Mouse (Mus musculus) forebrain, embryonic 12.5 days (tissue): ENCODE data around the gene Dut. TPM values are rescaled to one million over a fixed set of nuclear protein-coding genes. Genes with fewer than 3 reads are reported as not detected.
"Not testable (repeated sequence)": the region's sequence is repeated elsewhere in the genome, so short reads cannot be mapped to it uniquely, and the experiment has no call there.

Experiments
- ATAC-seq: fragments of 200-750 bp; cut with Nextera tagmentation; 2 replicates; pipeline ENCODE4 v1.8.0; 2017; ENCODE audit warnings: moderate TSS enrichment; ENCODE audit not compliant: low FRiP score
- H3K27ac ChIP-seq: fragments of 300-500 bp; sonication (generic); 2 replicates; pipeline ENCODE4 v1.5.1; 2016; ENCODE audit warnings: mild to moderate bottlenecking
- H3K27me3 ChIP-seq: fragments of 300-500 bp; sonication (generic); 2 replicates; pipeline ENCODE4 v1.6.1; 2016; ENCODE audit warnings: mild to moderate bottlenecking
- H3K36me3 ChIP-seq: fragments of 300-500 bp; sonication (generic); replicated peaks from 2 replicates; pipeline ENCODE4 v1.6.1; 2016; ENCODE audit warnings: mild to moderate bottlenecking
- H3K4me1 ChIP-seq: fragments of 300-500 bp; sonication (generic); 2 replicates; pipeline ENCODE4 v1.6.1; 2016
- H3K4me2 ChIP-seq: fragments of 300-500 bp; sonication (generic); 2 replicates; pipeline ENCODE4 v1.6.1; 2016; ENCODE audit warnings: mild to moderate bottlenecking, moderate library complexity
- H3K4me3 ChIP-seq: fragments of 300-500 bp; sonication (generic); replicated peaks from 2 replicates; pipeline ENCODE4 v1.5.1; 2016; ENCODE audit warnings: mild to moderate bottlenecking
- H3K9ac ChIP-seq: fragments of 300-500 bp; sonication (generic); 2 replicates; pipeline ENCODE4 v1.6.1; 2016; ENCODE audit warnings: mild to moderate bottlenecking
- H3K9me3 ChIP-seq: fragments of 300-500 bp; sonication (generic); 2 replicates; pipeline ENCODE4 v1.6.1; 2016
- WGBS: fragments of 180-500 bp; shearing (Covaris S2); methylation state at CpG from one replicate; pipeline ENCODE4 v1.1.7; 2016; 5-methylcytosine and 5-hydroxymethylcytosine counted together
- polyA plus RNA-seq: library from polyadenylated mRNA; unstranded; fragments of >200 nt; fragmentation: Nextera tagmentation; extraction: Ambion mirVana; gene quantifications from 2 replicates; pipeline ENCODE4 v1.2.1, GENCODE M21; 2016

The Dut gene
- polyA plus RNA-seq, 1 experiment from 2014 or later, result 224 TPM

GRCm38 (mm10) chr2:125259230-125260120, 12.5 kb downstream of the Dut start:
- Histone ChIP-seq H3K4me1 (0 out of 2 replicates have a peak, but pooled peaks cover 3% of the 10 kb centered on the region), H3K36me3 (peaks cover 44% of the 10 kb centered on the region), H3K9ac (no peak overlapping the region), H3K27ac (no peak overlapping the region), H3K4me3 (no peak overlapping the region), H3K27me3 (no peaks in the 10 kb centered on the region), H3K4me2 (no peak overlapping the region), H3K9me3 (0 out of 2 replicates have a peak, but pooled peaks cover 2% of the 10 kb centered on the region)
- ATAC-seq, result peak; percentile 54; the same call in 1 of the 2 replicates
- 86% methylated on average over 14 of the region's 14 CpGs for WGBS

- ATAC-seq, result no peak
- no peak overlapping the region for H3K4me3 ChIP-seq
- H3K27me3 ChIP-seq, result no peaks in the 10 kb centered on the region
- 0 out of 2 replicates have a peak, but pooled peaks cover 3% of the 10 kb centered on the region for H3K4me1 ChIP-seq
- peaks cover 37% of the 10 kb centered on the region for H3K36me3 ChIP-seq
- H3K9me3 ChIP-seq, result no peaks in the 10 kb centered on the region
- WGBS, result 83% methylated on average over 2 of the region's 2 CpGs
- H3K4me2 ChIP-seq, result no peak overlapping the region
- H3K27ac ChIP-seq, result no peak overlapping the region
- no peak overlapping the region for H3K9ac ChIP-seq
Measured at GRCm38 (mm10) chr2:125260326-125260725, 13.3 kb downstream of the Dut start.

DNA sequence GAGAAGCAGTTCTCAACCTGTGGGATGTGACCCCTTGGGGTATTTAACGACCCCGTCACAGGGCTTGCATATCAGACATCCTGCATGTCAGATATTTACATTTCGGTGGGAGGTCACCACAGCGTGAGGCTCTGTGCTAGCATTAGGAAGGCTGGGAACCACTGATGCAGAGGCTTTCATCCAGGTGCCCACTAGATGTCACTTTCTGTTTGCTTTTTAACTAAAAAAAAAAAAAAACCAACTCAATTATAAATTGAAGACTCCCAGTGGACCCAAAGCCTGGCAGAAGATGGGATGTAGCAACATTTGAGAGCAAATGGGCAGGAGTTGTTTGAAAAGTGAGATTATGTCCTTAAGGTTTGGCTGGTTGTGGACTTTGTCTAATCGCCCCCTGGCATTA, 16.1 kb downstream of the Dut start:
- H3K9me3 ChIP-seq, result no peaks in the 10 kb centered on the region
- H3K9ac ChIP-seq, result no peak overlapping the region
- H3K27me3 ChIP-seq, result no peaks in the 10 kb centered on the region
- H3K36me3 ChIP-seq, result peaks cover 11% of the 10 kb centered on the region
- 26% methylated on average over 5 of the region's 5 CpGs for WGBS
- 0 out of 2 replicates have a peak, but pooled peaks cover 3% of the 10 kb centered on the region for H3K4me1 ChIP-seq
- H3K4me3 ChIP-seq, result no peak overlapping the region
- no peak for ATAC-seq
- H3K27ac ChIP-seq, result no peak overlapping the region
- H3K4me2 ChIP-seq, result no peak overlapping the region

DNA sequence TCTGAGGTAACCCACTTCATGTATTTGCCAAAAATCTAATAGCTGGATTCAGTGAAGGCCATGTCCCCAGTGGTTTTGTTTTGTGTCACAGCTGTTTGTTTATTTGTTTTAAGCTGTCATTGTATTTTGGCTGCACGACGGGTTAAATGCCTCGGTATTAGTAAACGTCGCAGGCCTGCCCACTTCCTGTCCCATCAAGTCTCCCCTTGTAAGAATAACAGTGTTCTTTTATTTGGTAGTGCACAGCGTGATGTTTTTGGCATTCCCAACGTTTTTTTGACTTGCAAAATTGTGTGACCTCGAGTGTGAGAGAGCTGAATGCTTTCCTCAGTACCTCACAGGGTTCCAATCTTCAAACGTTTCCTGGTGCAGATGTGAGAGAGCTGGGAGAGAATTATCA, 16.8 kb downstream of the Dut start:
- ATAC-seq, result no peak
- no peak overlapping the region for H3K27ac ChIP-seq
- 36% methylated on average over 9 of the region's 9 CpGs for WGBS
- H3K27me3 ChIP-seq, result no peaks in the 10 kb centered on the region
- H3K4me1 ChIP-seq, result 0 out of 2 replicates have a peak, but pooled peaks cover 3% of the 10 kb centered on the region
- H3K9ac ChIP-seq, result no peak overlapping the region
- H3K9me3 ChIP-seq, result no peaks in the 10 kb centered on the region
- no peak overlapping the region for H3K4me3 ChIP-seq
- no peak overlapping the region for H3K4me2 ChIP-seq
- peaks cover 7% of the 10 kb centered on the region; the same call in 1 of the 2 replicates for H3K36me3 ChIP-seq

GRCm38 (mm10) chr2:125268876-125269275, 21.9 kb downstream of the Dut start:
- H3K4me3 ChIP-seq, result no peak overlapping the region
- no peak overlapping the region for H3K4me2 ChIP-seq
- H3K27ac ChIP-seq, result no peak overlapping the region
- ATAC-seq, result no peak
- 0 out of 2 replicates have a peak, but pooled peaks cover 3% of the 10 kb centered on the region for H3K4me1 ChIP-seq
- H3K9ac ChIP-seq, result no peak overlapping the region
- H3K36me3 ChIP-seq, result no peaks in the 10 kb centered on the region
- H3K27me3 ChIP-seq, result no peaks in the 10 kb centered on the region
- no peaks in the 10 kb centered on the region for H3K9me3 ChIP-seq
- 82% methylated on average over 1 of the region's 1 CpGs for WGBS

DNA sequence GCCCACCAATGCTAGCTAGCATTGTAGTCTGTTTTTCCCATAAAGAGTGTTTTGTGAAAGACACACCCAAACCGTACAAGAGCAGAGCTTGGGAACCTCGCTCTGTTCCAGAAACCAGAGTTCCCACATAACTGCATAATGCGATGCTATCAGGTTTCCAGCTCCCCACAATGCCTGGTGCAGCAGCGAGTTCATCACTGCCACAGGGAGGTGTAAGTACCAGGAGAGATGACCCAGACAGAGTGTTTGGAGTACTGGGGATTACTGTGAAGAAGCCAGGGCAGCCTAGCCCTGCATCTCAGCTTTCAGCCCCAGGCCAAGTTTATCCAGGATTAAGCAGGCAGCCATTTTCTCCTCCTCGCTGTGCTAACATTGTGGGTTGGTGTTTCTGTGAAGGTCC, 28.6 kb downstream of the Dut start:
- Histone ChIP-seq H3K27me3 (no peaks in the 10 kb centered on the region), H3K9ac (no peak overlapping the region), H3K27ac (no peak overlapping the region), H3K4me1 (no peaks in the 10 kb centered on the region), H3K9me3 (no peaks in the 10 kb centered on the region), H3K4me2 (no peak overlapping the region), H3K4me3 (no peak overlapping the region), H3K36me3 (no peaks in the 10 kb centered on the region)
- 65% methylated on average over 5 of the region's 5 CpGs for WGBS
- no peak for ATAC-seq

DNA sequence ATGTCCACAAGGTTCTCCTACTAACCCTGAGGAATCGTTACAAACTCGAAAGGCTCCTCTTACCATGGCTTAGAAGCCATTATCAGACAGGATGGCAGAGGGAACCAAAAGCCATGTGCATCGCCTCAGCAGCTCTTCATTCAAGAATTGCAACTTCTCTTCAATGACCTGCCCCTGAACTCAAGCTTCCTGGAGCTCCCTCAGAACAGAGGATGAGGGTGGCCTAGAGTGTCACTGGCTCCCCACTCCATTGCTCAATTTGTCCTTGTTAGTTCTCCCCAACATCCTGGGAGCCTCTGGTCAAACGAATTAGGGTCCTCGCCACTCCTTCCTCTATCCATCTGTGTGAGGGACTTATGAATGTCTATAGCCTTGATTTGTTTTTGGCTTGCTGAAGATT, 29.7 kb downstream of the Dut start:
- H3K4me2 ChIP-seq, result no peak overlapping the region
- no peak for ATAC-seq
- no peak overlapping the region for H3K9ac ChIP-seq
- no peaks in the 10 kb centered on the region for H3K9me3 ChIP-seq
- H3K4me3 ChIP-seq, result no peak overlapping the region
- no peak overlapping the region for H3K27ac ChIP-seq
- no peaks in the 10 kb centered on the region for H3K36me3 ChIP-seq
- H3K4me1 ChIP-seq, result no peaks in the 10 kb centered on the region
- 84% methylated on average over 5 of the region's 5 CpGs for WGBS
- no peaks in the 10 kb centered on the region for H3K27me3 ChIP-seq

GRCm38 (mm10) chr2:125278474-125278873, 31.5 kb downstream of the Dut start:
- H3K36me3 ChIP-seq, result no peaks in the 10 kb centered on the region
- no peak overlapping the region for H3K4me2 ChIP-seq
- 85% methylated on average over 7 of the region's 7 CpGs for WGBS
- no peaks in the 10 kb centered on the region for H3K9me3 ChIP-seq
- ATAC-seq, result no peak
- no peak overlapping the region for H3K9ac ChIP-seq
- H3K27me3 ChIP-seq, result no peaks in the 10 kb centered on the region
- no peak overlapping the region for H3K27ac ChIP-seq
- no peaks in the 10 kb centered on the region for H3K4me1 ChIP-seq
- no peak overlapping the region for H3K4me3 ChIP-seq

- H3K36me3 ChIP-seq, H3K9ac ChIP-seq, ATAC-seq, H3K4me3 ChIP-seq, H3K27me3 ChIP-seq, H3K4me1 ChIP-seq, H3K27ac ChIP-seq, H3K9me3 ChIP-seq, H3K4me2 ChIP-seq: not testable (repeated sequence)
- WGBS, result 83% methylated on average over 9 of the region's 9 CpGs
Measured at GRCm38 (mm10) chr2:125279995-125280394, 33.0 kb downstream of the Dut start.

DNA sequence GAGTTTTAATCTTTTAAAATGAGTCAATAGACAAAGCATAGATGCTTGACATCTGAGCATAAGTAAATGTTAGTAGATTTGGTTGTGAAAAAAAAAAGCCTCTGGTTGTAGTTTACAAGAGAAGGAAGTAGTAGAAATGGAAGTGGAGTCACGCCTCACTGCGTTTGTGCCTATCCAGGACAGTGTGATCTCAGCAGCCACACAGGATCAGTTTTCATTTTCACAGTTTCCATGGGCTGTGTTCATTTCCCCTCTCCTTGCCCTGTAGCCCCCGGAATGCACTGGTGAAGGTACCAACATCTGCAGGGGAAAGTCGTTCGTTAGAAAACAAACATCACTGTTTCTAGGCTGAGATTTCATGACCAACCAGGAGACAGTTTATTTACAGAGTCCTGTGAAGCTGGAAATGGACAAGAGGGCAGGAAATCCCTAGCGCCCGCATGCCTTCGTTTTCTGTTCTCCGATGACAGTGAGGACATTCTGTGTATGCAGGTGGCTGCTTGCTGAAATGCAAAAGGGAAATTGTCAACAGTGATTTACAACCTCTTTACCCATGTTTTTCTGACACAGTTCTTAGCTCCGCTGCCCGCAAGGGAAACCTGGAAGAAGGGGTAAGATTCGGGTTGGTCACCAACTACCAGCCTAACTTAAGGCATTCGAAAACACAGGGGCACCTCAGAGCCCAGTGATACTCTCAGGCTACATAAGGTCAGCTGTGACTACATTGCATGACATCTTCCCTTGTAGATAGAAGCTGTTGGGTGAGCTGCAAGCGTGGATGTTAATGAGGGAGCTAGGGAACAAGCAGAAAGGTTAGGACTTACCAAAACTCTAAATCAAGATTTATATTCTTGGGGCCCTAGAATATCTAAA, 35.6 kb downstream of the Dut start:
- H3K4me1 ChIP-seq, result no peaks in the 10 kb centered on the region
- no peak overlapping the region for H3K4me3 ChIP-seq
- no peak overlapping the region for H3K4me2 ChIP-seq
- no peak for ATAC-seq
- no peaks in the 10 kb centered on the region for H3K27me3 ChIP-seq
- 85% methylated on average over 14 of the region's 14 CpGs for WGBS
- no peak overlapping the region for H3K27ac ChIP-seq
- H3K9me3 ChIP-seq, result no peaks in the 10 kb centered on the region
- no peaks in the 10 kb centered on the region for H3K36me3 ChIP-seq
- H3K9ac ChIP-seq, result no peak overlapping the region

GRCm38 (mm10) chr2:125285777-125286176, 38.8 kb downstream of the Dut start:
- no peak overlapping the region for H3K4me2 ChIP-seq
- 74% methylated on average over 4 of the region's 4 CpGs for WGBS
- no peaks in the 10 kb centered on the region for H3K9me3 ChIP-seq
- H3K9ac ChIP-seq, result no peak overlapping the region
- ATAC-seq, result no peak
- H3K36me3 ChIP-seq, result no peaks in the 10 kb centered on the region
- H3K4me1 ChIP-seq, result no peaks in the 10 kb centered on the region; the same call in 1 of the 2 replicates
- H3K27ac ChIP-seq, result no peak overlapping the region
- H3K27me3 ChIP-seq, result no peaks in the 10 kb centered on the region
- no peak overlapping the region for H3K4me3 ChIP-seq

DNA sequence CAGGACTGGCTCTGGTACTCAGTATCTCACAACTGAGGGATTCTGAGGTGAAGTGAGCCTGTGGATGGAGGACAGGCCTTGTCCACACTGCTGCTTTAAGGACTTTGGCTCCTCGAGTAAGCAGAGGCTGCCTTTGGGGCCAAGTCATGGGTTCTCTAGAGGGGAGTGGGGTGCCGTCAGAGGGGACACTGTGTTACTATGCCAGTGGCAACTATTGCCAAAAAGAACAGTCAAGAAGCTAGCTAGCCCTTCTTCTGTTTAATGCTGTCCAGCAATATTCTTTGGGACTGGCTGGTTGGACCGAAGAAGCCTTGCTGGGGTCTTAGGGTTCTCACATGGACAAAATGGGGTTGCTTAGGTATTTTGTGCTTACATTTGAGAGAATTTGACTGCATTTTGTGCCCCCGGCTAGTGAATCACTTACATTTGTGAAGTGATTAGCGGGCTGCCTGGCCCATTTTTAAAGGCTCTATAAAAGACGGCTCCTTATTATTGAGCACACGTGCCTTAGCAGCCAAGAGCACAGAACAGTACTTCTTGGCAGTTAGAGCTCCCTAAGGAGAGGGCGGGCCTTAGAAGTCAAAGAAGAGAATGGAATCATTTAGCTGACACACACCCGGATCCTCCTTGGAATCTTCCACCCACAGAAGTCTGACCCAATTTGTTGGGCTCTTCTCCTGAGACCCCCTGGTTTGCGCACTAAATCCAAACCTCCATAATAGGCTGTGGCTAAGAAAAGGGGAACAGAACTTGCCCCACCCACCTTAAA, 43.4 kb downstream of the Dut start:
- Histone ChIP-seq H3K4me1 (no peaks in the 10 kb centered on the region; the same call in 1 of the 2 replicates), H3K27ac (no peak overlapping the region), H3K4me3 (no peak overlapping the region), H3K9me3 (no peaks in the 10 kb centered on the region), H3K4me2 (no peak overlapping the region), H3K36me3 (no peaks in the 10 kb centered on the region), H3K9ac (no peak overlapping the region), H3K27me3 (no peaks in the 10 kb centered on the region)
- WGBS, result 60% methylated on average over 10 of the region's 10 CpGs
- ATAC-seq, result no peak
